Mouse (Mus musculus) induced T-regulatory cell, adult 2 months (primary cell): ENCODE results near the gene Mgarp.
A peak's percentile ranks its signal among the peaks of the same experiment; 100 is the strongest.
"Not testable (repeated sequence)": the region's sequence is repeated elsewhere in the genome, so short reads cannot be mapped to it uniquely, and the experiment has no call there.

Experiments
- DNase-seq: peaks from one replicate; pipeline ENCODE4 v3.0.0-alpha.2; 2012; ENCODE audit warnings: low read depth

Mgarp gene

GRCm38 (mm10) chr3:51396219-51397068, at the start of gene Mgarp:
TSS of gene Mgarp (minus strand) at chr3:51396738.
- peak; percentile 85 for DNase-seq

GRCm38 (mm10) chr3:51434871-51435595, 38.5 kb upstream of the Mgarp start:
- DNase-seq, result no peak

- DNase-seq, result not testable (repeated sequence)
These were observed 37.8 kb upstream of the Mgarp start for GRCm38 (mm10) chr3:51434364-51434763.

- DNase-seq, result no peak
These were observed 28.9 kb upstream of the Mgarp start for GRCm38 (mm10) chr3:51425394-51425793.

DNA sequence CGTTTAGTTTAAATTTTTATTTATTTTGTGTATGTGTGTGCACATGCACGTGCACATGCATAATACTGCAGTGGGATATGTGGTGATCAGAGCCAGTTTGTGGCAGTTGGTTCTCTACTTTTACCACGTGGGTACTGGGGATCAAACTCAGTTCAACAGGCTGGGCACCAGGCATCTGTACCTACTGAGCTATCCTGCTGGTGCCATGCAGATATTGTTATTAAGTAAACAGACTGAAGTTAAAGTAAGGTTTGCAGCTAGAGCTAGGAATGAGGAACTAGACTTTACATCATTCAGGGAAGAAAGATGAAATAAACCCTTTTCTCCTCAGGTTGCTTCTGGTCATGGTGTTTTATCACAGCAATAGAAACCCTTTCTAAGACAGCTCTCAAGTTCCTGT, 25.4 kb upstream of the Mgarp start:
- DNase-seq, result no peak

DNA sequence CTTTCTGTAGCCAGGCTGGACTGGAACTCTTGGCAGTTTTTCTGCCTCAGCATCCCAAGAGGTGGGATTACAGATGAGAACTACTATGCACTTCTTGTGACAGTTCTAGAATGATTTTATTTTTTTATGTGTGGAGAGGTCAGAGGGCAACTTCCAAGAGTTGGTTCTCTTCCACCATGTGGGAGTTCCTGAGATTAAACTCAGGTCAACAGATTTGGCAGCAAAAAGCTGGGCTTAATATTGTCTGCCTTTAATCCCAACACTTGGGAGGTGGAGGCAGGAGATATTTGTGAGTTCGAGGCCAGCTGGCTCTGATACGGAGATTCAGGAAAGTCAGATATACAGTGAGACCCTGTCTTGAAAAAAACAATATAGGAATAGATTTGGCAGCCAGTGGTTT, 21.4 kb upstream of the Mgarp start:
- DNase-seq, result no peak

GRCm38 (mm10) chr3:51417485-51417884, 20.9 kb upstream of the Mgarp start:
- DNase-seq, result peak; percentile 46

- no peak for DNase-seq
These were observed 20.6 kb upstream of the Mgarp start for GRCm38 (mm10) chr3:51417135-51417458.

GRCm38 (mm10) chr3:51416364-51417134, 20.0 kb upstream of the Mgarp start:
- DNase-seq, result peak; percentile 78

DNA sequence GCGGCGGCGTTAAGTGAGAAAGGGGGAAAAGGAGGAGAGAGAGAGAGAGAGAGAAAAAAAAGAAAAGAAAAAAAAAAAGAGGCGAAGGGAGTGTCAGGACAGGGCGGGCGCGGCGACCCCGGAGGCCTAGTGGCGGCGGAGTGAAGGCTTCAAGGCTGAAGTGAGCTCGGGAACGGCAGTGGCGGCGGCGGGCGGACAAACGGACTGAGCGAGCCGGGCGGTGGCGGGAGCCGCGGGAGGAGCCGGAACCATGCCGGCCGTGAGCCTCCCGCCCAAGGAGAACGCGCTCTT, 19.5 kb upstream of the Mgarp start:
- DNase-seq, result no peak

DNA sequence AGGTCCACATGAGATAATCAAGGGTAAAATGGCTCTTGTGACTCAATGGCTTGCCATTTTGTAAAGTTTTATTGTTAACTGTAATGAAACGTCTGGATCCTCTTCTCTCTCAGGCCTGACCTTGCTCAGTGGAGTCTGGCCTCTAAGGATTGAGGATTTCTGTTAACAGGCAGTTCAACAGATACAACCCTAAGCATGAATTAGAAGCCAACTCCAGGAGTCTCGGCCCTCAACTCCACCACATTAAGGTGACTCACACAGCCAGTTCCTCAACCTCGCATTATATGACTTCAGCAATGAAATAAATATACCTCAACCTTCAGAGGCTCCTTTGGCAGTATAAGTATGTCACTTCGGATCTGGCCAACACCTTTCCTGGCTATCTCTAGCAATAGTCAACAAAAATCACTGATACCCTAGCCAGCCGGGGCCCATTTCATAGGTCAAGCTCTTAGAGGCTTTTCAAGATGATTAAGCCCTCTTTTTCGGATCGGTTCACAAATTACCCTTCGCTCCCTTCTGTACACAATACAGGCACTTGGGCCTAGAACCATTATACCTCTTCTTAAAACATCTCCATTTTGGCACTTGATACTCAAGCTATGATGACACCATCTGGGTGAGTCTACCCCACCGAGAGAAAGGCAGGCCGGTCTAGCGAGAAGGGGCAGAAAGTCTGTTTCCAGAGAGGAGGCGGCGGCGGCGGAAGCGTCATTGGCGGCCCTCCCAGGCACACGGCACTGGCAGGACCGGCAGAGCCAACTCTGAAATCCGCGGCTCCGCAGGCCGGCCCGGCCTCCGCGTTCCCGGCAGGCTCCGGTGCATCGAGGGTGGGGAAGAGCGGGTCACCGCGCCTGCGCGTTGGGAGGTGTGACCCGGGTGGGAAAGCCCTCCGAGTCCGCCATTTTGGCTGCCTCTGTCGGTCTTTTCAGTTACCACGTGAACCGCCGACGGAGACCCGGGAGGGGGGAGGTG, 18.8 kb upstream of the Mgarp start, which contains the start of gene Naa15:
Gene Naa15, plus strand, starts transcription at position 51 of the 975 bp plus-strand sequence.
- peak; percentile 98 for DNase-seq

GRCm38 (mm10) chr3:51413276-51413675, 16.7 kb upstream of the Mgarp start:
- peak; percentile 45 for DNase-seq

- DNase-seq, result no peak
These were observed 15.9 kb upstream of the Mgarp start for GRCm38 (mm10) chr3:51412457-51412856.

- DNase-seq, result peak; percentile 97
These were observed 12.1 kb upstream of the Mgarp start, which contains the start of gene Ndufc1 for GRCm38 (mm10) chr3:51408561-51409183. TSS of gene Ndufc1 (minus strand) at chr3:51408988.

GRCm38 (mm10) chr3:51407870-51408560, 11.5 kb upstream of the Mgarp start:
- no peak for DNase-seq

- no peak for DNase-seq
These were observed 6.1 kb upstream of the Mgarp start for GRCm38 (mm10) chr3:51402628-51403027.

GRCm38 (mm10) chr3:51402054-51402453, 5.5 kb upstream of the Mgarp start:
- DNase-seq, result not testable (repeated sequence)

GRCm38 (mm10) chr3:51400682-51401081, 4.1 kb upstream of the Mgarp start:
- DNase-seq, result no peak

- no peak for DNase-seq
These were observed 3.0 kb upstream of the Mgarp start for GRCm38 (mm10) chr3:51399531-51399930.

DNA sequence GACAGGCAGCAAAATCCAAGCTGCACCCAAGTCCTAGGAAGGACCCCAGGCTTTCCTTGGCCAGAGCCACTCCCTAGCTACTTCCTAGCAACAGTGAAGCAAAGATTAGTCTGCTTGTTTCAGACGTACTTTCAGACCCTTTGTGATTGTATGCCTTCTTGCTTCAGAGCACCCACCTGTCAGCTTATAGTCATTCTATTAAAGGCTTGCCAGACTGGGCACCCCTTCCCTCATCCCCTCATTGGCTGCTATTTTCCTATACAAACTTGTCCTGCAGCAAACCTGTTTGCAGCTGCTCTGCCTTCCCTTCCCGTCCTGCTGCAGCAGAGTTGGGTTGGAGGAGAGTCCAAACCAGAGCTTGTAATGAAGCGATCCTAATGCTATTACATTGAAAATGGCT, 2.1 kb upstream of the Mgarp start:
- no peak for DNase-seq
